Mouse (Mus musculus) gastrocnemius, postnatal 10 days (tissue): ENCODE data around the gene Shld1. TPM values are rescaled to one million over a fixed set of nuclear protein-coding genes. Genes with fewer than 3 reads are reported as not detected.
A peak's percentile ranks its signal among the peaks of the same experiment; 100 is the strongest.

ENCODE experiments used
- DNase-seq: peaks from one replicate; pipeline ENCODE4 v3.0.0; 2021; ENCODE audit warnings: mixed read lengths
- total RNA-seq, 2 experiments: library from RNA; stranded (reverse); gene quantifications; 2 replicates each; pipeline ENCODE4 v1.2.3; 2021

The Shld1 gene
- total RNA-seq, 2 experiments from 2014 or later: 3.6 to 5.7 TPM

DNA sequence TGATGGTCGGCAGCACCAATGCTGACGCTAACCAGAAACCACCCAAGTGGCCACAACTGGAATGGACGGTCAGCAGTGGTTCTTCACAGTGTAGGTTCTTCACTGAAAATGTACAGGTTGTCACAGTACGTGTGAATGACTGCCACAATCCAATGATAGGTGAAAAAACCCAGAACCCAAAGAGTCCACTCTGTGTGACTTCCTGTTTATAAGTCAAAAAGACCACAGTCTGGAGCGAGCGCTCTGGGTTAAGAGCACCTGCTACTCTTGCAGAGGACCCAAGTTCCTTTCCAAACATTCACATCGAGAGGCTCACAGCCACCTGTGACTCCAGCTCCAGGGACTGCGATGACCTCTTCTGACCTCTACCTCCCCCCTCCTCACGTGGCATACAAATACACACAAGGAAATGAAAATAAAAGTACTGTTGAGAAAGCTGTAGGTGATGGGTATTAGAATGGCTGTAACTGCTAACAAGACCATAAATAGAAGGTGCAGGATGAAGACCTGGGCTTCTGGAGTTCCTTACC lies 38.7 kb downstream of the Shld1 start:
- DNase-seq: no peak

DNA sequence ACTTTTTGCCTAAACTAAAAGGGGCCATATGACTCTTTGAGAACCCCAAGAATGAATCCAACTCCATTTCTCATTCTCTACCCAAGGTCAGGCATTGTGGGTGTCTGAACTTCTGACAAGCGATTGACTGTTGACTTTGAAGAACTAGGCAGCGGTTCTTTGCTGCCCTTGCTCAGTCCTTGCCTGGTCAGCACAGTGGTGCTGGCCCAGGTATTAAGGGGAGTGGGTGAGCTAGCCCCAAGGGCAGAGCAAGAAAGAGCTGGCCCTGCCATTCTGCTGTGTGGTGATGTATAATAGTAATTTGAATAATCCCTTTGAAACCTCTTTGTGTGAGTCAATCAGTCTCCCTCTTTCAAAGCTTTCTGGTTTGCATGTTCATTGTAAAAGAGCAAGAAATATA lies 39.4 kb downstream of the Shld1 start:
- no peak for DNase-seq

DNA sequence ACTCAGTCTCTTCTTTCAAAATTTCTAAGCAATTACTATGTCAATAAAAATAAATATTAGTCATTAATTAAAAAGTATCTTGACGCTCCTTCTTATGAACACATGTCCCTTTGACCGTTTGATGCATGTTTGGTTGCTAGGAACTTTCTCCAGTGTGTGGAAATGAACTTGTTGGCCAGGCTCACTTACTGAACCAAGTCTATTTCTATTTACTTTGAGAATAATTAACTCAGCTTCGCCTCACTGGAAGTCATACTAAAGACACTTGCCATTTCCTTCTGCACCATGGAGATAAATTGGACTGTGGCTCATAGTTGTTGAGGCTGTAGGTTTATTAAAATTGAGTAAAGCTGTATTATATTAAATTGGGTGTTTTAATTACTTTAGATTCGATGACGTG lies 46.2 kb downstream of the Shld1 start:
- no peak for DNase-seq

DNA sequence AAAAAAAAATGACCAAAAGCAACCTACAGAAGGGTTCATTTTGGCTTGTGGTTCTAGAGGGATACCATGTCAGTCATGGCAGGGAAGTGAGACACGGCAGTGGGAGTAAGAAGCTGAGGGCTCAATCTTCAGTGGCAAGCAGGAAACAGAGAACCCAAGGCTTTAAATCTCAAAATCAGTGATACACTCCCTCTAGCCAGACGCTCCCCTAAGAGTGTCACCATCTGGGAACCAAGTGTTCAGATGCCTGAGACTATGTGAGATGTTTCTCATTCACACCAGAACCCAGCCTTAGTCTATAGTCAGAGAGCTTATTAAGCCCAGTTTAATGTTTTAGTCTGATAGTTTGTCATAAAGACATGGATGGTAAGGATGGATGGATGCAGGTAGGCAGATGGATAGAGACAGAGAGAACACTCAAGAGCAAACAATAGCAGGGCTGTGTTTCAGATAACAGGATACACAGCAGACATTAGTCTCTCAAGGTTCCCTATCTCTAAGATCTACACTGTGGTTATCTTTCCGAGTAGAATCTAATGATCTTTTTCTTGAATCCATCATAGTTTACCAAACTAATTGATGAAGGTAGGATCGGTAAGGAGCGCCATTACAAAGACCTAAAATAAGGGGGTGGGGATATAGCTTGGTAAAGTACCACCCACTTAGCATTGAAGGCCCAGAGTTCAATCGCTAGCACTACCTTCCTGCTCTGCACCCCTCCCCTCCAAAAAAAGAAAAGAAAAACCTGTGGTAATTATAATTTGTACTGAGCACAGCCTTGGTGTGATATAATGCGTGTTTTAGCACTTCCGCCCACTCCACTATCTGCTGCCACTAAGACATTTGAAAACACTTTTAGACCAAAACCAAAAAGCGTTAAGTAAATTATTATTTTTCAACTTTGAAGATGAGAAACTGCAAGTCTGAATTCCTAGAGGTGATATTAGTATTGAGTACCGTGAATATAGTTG lies 47.2 kb downstream of the Shld1 start:
- no peak for DNase-seq

DNA sequence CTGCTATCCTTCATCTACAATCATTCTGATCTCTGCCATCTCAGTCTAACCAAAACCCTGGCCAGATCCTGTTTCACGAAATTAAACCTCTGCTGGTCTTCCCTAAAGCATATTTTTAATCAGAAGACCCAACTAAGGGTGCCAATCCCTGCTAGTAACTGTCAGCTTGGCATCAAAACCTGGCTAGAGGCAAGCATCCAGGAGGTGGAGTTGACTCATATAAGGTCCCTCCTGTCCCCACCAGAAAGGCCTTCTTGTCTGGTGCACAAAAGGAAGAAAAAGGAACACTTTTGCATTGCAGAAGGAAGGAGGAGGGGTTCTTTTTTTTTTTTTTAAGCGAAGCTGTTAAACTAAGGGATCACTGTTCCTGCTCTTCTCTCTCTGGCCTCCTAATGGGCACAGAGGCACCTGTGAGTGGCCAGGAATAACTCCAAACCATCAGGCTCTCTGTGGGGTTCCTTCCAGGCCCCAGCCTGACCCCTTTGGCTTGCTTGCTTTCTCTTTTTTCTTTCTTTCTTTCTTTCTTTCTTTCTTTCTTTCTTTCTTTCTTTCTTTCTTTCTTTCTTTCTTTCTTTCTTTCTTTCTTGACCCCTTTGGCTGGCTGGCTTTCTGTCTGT lies 52.2 kb downstream of the Shld1 start:
- no peak for DNase-seq

DNA sequence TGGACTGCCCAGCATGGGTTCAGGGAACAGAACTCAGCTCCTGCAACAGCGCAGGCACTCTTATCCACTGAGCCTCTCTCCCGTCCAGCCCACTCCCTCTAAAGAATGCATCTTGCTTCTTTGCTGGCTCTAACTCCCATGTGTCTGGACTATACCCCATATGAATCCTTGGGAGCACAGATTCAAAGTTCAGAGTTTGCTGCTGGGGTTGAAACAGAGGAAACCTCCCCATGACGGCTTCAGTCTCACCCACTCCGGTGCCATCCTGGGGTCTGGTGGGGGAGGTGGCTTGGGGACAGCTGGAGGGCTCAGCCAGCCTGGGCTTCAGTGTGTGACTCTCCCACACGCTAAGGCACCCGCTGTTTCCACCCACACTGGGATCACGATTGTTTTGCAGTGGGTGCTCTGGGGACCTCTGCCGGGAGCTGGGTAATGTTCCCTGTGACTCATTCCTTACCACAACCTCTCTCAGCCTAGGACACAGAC lies 55.2 kb downstream of the Shld1 start:
- DNase-seq: no peak

DNA sequence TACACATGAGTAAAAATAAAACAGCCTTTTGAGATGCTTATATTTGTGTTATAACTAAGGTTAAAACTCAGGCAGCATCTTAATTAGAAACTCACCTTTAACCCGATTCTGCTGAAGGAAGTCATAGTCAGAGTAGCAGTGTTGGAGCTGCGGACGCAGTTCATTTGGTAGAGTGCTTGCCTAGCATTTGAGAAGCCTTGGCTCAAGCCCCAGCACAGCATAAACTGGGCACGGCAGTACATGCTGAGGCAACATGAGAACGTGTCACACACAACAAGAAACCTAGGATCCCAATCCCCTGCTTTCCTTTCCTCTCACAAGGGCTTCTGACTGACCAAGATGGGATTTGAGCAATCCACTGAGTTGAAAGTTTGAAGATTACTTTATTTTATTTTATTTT lies 58.1 kb downstream of the Shld1 start:
- peak; percentile 27 for DNase-seq

DNA sequence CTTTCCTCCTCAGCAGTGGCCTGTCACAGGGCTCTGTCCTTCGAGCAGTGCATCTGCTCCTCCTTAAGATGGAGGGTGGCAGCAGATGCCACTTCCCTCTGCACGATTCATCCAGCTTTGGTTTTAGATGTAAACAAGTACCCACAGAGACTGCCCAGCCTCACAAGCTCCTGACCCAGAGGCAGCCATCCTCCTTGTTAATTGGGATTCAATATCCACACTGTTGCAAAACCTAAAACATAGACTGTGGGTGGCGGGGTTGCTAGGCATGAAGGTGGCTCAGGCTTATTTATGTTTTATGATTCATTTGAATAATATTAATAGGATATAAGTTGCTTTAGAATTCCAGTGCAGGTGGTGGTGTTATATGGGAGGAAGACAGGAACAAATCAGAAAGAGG lies 59.4 kb downstream of the Shld1 start:
- no peak for DNase-seq

DNA sequence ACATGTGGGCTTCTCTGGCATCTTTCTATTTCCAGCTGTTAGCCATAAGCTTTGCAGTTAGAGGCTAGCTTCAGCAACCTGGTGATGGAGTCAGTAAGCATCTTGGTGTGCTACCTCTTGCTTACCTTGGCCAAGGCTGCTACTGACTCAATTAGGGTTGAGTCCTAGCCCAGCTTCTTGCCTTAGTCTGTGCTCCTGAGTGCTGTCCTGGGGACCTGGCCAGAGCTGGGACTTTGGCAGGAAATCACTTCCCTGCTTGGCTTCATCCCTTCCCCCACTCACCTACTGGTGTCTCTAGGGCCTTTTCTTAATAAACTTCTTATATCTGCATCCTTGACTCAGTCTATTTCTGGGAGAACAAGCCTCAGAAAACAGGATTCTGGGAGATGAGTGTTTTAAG lies 64.0 kb downstream of the Shld1 start:
- no peak for DNase-seq

DNA sequence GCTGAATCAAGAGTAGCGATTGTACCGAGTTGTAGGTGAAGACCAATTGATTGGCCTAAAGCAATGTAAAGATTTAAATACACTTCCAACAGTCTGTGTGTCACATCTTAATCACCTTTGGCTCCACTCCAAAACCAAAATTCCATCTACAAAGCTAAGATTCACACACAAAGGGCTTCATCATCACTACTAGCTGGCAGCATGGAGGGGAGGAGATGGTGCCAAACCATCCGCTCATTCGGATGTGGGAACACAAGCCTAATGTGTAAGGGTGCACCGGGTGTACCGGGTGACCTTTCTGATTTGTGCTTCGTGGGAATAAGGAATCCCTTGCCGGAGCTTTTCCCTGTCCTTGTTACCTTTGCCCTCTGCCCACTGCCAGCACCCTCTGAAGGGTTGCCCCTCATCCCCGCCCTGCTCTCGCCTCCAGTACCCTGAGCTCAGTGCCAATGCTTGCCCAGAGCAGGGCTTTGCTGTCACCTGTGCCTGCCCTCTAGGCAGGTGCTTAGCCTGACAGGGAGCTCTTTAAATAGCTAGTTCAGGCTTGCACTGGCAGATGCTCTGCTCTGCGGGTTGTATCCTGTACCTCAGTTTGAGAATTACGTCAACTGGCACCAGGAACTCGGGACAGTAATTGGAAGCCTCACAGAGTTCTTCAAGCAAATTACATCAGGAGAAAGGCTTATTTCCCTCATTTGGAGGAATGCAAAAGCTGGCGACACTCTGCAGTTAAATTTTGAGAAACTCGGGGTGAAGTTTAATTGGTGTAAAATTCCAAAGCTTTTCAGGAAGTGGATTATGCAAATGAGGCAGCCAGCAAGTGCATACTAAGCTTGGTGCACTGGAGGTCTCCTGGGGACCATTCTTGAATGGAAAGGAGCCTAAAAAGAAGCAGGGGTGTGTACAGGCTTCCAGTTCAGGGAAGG lies 64.7 kb downstream of the Shld1 start:
- no peak for DNase-seq

DNA sequence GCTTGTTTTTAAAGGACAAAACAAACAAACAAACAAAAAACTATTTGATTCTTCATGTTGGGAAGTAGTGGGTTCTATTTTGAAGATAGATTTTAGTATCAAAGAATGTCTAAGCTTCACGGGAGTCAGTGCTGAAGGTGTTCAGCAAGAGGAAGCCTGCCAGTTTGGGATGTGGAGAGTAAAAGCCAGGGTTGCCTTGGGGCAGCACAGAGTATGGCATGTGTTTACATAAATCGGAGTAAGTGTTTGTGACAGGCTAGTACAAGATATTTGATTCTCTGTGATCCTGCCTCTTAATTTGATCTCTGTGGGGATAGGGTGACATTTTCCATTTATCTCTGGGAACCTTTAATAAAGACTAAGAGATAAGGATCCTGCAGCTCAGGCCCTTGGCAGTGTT lies 65.7 kb downstream of the Shld1 start:
- no peak for DNase-seq

DNA sequence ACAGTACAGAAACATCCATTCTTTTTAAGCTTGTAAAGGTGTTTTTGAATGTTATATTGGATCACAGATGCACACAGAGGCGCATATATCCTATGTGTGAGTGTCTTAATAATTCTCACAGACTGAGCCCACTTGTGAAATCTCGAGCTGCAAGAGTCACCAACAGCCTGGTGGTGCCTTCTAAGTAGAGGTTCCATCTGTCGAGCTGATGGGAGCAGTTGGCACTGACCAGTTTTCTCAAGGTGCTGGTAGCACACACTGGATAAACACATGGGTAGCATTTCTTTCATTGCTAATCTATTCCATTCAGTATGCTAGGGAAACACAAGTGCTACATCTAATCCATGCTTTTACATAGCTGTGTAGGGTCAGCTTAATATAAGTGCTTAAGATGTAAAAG lies 66.4 kb downstream of the Shld1 start:
- DNase-seq: no peak

DNA sequence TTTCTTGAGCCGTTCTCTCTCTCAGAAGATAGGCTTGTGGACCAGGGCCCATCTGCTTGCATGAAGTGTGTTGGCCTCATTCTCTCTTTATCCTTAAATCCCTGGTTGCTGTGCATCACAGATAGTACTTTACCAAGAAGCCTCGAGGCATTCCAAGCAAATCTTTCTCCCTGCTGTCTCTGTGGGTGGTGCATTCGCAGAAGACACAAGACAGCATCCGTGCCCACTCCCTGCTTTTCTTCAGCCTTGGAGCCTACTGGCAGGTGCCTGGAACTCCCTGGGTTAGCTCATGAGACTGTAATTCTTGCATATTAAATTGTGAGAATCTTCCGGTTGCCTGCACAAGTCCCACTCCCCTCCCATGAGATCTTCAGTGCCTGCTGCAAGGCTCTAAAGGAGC lies 71.2 kb downstream of the Shld1 start:
- no peak for DNase-seq

DNA sequence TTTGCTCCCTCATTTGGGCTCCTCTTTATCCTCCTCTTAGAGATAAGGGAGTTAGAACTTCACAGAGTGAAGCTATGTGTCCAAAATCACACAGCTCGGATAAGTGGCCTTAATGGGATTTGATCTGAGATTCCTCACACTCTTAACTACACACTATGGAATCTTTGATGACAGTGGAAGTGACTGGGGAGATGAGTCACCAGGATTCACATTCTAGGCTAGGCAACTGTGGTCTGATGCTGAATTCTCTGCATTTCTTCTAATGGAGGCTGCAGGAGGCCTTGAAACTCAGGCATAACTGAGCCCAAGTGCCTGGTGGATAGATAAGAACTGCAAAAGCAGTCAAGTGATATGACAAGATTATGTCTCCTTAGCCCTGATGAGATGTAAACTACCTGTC lies 84.1 kb downstream of the Shld1 start:
- DNase-seq: no peak

DNA sequence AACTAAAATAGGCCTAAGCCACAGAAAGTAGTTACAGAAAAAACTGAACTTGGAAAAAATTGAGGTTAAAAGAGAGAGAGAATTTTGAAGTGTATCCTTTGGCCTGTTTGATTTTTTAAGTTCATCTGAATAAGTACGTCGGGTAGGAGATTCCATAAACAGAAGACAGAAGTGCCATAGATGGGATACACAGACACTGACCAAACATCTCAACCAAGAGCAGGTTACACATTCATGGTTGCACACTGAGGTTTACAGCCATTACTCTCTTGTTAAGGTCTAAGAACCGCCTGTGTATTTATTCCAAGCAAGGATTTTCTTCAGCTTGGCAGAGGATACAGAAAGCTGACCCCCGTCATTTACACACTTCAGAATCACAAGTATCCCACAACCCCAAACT lies 94.2 kb downstream of the Shld1 start, which contains the start of gene Chgb:
Chgb (plus strand) TSS at position 301 of the 400 bp plus-strand sequence.
- no peak for DNase-seq

DNA sequence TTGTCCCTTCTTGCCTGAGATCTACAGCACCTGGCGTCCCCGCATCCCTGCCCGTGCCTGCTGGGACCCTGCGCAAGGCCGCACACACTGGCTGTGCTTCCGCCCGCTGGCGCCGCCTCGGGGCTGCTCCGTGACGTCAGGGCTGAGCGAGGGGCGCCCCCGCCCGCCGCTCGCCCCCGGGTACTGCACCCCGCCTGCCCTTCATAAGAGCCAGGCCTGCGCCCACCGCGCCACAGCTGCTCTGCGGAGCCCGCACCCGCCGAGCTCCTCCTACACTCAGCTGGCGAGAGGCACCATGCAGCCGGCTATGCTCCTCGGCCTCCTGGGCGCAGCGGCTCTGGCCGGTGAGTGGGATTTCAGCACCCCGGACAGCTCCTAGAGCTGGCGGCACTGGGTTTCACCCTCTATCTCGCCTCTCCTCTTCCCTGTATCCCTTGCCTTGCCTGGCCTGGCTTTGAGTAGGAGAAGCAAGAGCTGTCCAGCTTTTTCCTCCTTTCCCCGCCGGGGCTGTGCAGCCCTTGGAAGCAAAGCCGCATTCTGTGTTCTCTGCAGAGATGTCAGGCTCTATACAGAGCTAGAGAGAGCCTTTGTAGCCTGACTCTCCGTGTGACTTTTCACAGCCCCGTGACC lies 94.8 kb downstream of the Shld1 start:
- DNase-seq: peak; percentile 93

DNA sequence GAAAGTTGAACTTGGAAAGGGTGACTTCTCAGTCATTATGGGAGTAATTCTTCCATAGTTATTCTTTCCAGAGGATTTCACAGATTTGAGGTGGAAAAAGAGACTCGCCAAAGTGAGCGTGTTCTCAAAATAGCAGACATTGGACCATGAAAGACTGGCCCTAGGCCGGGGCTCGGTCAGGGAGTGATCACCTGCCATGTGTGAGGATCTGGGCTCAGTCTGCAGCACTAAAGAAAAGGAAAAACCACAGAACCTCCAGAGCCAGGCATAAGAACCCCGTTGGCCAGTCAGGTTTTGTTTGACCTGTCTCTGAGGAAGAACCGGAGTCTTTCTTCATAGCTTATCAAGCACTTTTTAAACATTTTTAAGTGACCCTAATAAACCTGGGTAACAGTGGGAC lies 97.3 kb downstream of the Shld1 start:
- DNase-seq: no peak

DNA sequence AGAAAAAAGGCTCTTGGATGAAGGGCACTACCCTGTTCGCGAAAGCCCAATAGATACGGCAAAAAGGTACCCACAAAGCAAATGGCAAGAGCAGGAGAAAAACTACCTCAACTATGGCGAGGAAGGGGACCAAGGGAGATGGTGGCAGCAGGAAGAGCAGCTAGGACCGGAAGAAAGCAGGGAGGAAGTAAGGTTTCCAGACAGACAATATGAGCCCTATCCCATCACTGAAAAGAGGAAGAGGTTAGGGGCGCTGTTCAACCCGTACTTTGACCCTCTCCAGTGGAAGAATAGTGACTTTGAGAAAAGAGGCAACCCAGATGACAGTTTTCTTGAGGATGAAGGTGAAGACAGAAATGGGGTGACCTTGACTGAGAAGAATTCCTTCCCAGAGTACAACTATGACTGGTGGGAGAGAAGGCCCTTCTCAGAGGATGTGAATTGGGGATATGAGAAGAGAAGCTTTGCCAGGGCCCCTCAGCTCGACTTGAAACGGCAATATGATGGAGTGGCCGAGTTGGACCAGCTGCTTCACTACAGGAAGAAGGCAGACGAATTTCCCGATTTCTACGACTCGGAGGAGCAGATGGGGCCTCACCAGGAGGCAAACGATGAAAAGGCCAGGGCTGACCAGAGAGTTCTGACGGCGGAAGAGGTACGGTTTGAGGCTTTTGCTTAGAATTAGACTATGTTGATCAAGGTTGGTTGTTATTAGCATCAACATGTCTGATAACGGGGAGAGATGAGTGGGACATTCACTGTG lies 106.9 kb downstream of the Shld1 start:
- no peak for DNase-seq

DNA sequence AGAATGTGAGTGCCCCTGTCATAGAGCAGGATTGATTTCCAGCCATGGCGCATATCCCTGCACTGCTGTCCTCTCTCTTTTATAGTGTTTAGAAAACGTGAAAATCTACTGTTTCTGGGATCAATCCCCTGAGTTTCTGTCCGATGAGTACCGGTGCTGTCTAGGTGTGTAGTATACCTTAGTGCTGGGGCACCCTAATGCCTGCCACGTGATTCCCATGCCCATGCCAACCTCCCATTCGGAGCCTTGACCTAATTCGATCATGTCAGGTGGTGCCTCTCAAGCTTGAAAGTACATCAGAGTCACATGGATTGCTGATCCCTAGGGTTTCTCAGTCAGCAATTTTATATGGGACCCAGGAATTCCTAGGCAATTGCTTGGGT lies 107.5 kb downstream of the Shld1 start:
- no peak for DNase-seq
